Mouse (Mus musculus): ENCODE data around the gene Fam198a. TPM values are rescaled to one million over a fixed set of nuclear protein-coding genes. Genes with fewer than 3 reads are reported as not detected.
A peak's percentile ranks its signal among the peaks of the same experiment; 100 is the strongest.

Gene Fam198a
- 2.0 and 2.8 TPM in 2 replicates for polyA plus RNA-seq (2015; fragmentation: Nextera tagmentation; extraction: Ambion mirVana)

GRCm38 (mm10) chr9:121950418-121951113 lies at the start of gene Fam198a:
TSS of gene Fam198a (plus strand) at chr9:121950988.
- peak within 1 kb of the TSS; percentile 62 for H3K27ac ChIP-seq (ENCODE audit: low read length)
- H3K9ac ChIP-seq (replicated peaks; ENCODE audit: low read length), result peak within 1 kb of the TSS; percentile 60
- H3K4me1 ChIP-seq (ENCODE audit: insufficient read depth, low read length), result peaks cover 12% of the 10 kb centered on the region
- peak; percentile 93 for ATAC-seq (ENCODE audit: low FRiP score, low TSS enrichment)
- H3K36me3 ChIP-seq (ENCODE audit: insufficient read depth, low read length), result no peaks in the 10 kb centered on the region
- WGBS, result 7% methylated on average over 14 of the region's 14 CpGs
- peak within 1 kb of the TSS; percentile 55 for H3K4me2 ChIP-seq (replicated peaks; ENCODE audit: low read depth, low read length)
- H3K4me3 ChIP-seq (ENCODE audit: low read length), result peak within 1 kb of the TSS; percentile 31
- no peaks in the 10 kb centered on the region for H3K9me3 ChIP-seq (ENCODE audit: low read length)
- H3K27me3 ChIP-seq (ENCODE audit: insufficient read depth, low read length), result no peaks in the 10 kb centered on the region

- no peak overlapping the region for H3K27ac ChIP-seq (ENCODE audit: low read length)
- 64% methylated on average over 5 of the region's 5 CpGs for WGBS
- H3K9me3 ChIP-seq (ENCODE audit: low read length), result no peaks in the 10 kb centered on the region
Measured at GRCm38 (mm10) chr9:121901710-121902700, 48.8 kb upstream of the Fam198a start.

DNA sequence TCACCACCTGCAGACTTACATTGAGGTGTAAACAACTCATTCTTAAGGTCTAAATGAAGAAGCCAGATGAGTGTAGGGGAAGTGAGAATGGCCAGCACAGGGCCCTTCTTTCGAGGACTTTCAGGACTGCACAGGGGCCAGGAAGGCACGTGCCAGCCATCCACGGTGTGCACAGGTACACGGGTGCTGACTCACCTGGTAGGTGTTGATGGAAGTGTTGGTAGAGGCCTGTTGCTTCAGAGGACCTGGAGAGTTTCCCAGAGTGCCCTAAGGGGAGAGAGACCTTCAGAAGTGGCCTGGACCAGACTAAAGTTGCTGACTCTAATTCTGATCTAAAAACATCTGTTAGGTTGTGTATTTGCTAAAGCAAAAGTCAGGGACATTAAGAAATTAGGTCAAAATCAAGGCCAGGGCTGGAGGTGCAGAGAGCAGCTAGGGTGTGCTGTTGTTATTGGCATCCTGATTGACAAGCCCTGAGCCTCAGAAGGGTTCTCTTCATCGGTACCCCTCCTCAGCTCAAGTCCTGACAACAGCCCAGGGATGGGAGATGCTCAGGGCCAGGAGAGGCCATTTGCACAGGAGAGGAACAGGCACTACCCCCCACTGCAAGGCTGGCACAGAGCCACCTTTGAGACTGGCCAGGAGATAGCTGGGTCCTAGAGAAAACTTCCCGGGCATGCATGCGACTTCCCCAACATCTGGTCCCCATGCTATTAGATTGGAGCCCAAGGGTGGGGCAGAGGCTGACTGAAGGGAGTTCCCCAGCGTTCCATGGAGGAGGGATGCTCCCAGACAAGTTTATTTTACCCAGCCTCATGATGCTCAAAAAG lies 47.1 kb upstream of the Fam198a start:
- no peaks in the 10 kb centered on the region for H3K27me3 ChIP-seq (ENCODE audit: insufficient read depth, low read length)
- no peak overlapping the region for H3K9ac ChIP-seq (replicated peaks; ENCODE audit: low read length)
- no peak overlapping the region for H3K4me3 ChIP-seq (ENCODE audit: low read length)
- no peaks in the 10 kb centered on the region for H3K36me3 ChIP-seq (ENCODE audit: insufficient read depth, low read length)
- ATAC-seq (ENCODE audit: low FRiP score, low TSS enrichment), result no peak
- peaks cover 3% of the 10 kb centered on the region for H3K4me1 ChIP-seq (ENCODE audit: insufficient read depth, low read length)
- no peak overlapping the region for H3K4me2 ChIP-seq (replicated peaks; ENCODE audit: low read depth, low read length)
- H3K27ac ChIP-seq (ENCODE audit: low read length), result no peak overlapping the region
- no peaks in the 10 kb centered on the region for H3K9me3 ChIP-seq (ENCODE audit: low read length)
- 81% methylated on average over 8 of the region's 8 CpGs for WGBS

More at GRCm38 (mm10) chr9:121901710-121902700, 48.8 kb upstream of the Fam198a start:
- H3K9ac ChIP-seq (replicated peaks; ENCODE audit: low read length), result no peak overlapping the region
- H3K4me3 ChIP-seq (ENCODE audit: low read length), result no peak overlapping the region
- no peak for ATAC-seq (ENCODE audit: low FRiP score, low TSS enrichment)
- no peak overlapping the region for H3K4me2 ChIP-seq (replicated peaks; ENCODE audit: low read depth, low read length)
- no peaks in the 10 kb centered on the region for H3K27me3 ChIP-seq (ENCODE audit: insufficient read depth, low read length)
- no peaks in the 10 kb centered on the region for H3K36me3 ChIP-seq (ENCODE audit: insufficient read depth, low read length)
- peaks cover 3% of the 10 kb centered on the region for H3K4me1 ChIP-seq (ENCODE audit: insufficient read depth, low read length)

GRCm38 (mm10) chr9:121904319-121904718 lies 46.5 kb upstream of the Fam198a start:
- H3K27me3 ChIP-seq (ENCODE audit: insufficient read depth, low read length), result no peaks in the 10 kb centered on the region
- H3K4me3 ChIP-seq (ENCODE audit: low read length), result no peak overlapping the region
- no peak overlapping the region for H3K4me2 ChIP-seq (replicated peaks; ENCODE audit: low read depth, low read length)
- no peak for ATAC-seq (ENCODE audit: low FRiP score, low TSS enrichment)
- 78% methylated on average over 4 of the region's 4 CpGs for WGBS
- H3K36me3 ChIP-seq (ENCODE audit: insufficient read depth, low read length), result no peaks in the 10 kb centered on the region
- no peak overlapping the region for H3K27ac ChIP-seq (ENCODE audit: low read length)
- H3K9me3 ChIP-seq (ENCODE audit: low read length), result no peaks in the 10 kb centered on the region
- peaks cover 3% of the 10 kb centered on the region for H3K4me1 ChIP-seq (ENCODE audit: insufficient read depth, low read length)
- H3K9ac ChIP-seq (replicated peaks; ENCODE audit: low read length), result no peak overlapping the region

- no peak overlapping the region for H3K4me2 ChIP-seq (replicated peaks; ENCODE audit: low read depth, low read length)
- no peaks in the 10 kb centered on the region for H3K36me3 ChIP-seq (ENCODE audit: insufficient read depth, low read length)
- peaks cover 3% of the 10 kb centered on the region for H3K4me1 ChIP-seq (ENCODE audit: insufficient read depth, low read length)
- no peak overlapping the region for H3K4me3 ChIP-seq (ENCODE audit: low read length)
- H3K27me3 ChIP-seq (ENCODE audit: insufficient read depth, low read length), result no peaks in the 10 kb centered on the region
- WGBS, result 90% methylated on average over 7 of the region's 7 CpGs
- H3K27ac ChIP-seq (ENCODE audit: low read length), result no peak overlapping the region
- H3K9ac ChIP-seq (replicated peaks; ENCODE audit: low read length), result no peak overlapping the region
- ATAC-seq (ENCODE audit: low FRiP score, low TSS enrichment), result no peak
- H3K9me3 ChIP-seq (ENCODE audit: low read length), result no peaks in the 10 kb centered on the region
Measured at GRCm38 (mm10) chr9:121904946-121905345, 45.8 kb upstream of the Fam198a start.

DNA sequence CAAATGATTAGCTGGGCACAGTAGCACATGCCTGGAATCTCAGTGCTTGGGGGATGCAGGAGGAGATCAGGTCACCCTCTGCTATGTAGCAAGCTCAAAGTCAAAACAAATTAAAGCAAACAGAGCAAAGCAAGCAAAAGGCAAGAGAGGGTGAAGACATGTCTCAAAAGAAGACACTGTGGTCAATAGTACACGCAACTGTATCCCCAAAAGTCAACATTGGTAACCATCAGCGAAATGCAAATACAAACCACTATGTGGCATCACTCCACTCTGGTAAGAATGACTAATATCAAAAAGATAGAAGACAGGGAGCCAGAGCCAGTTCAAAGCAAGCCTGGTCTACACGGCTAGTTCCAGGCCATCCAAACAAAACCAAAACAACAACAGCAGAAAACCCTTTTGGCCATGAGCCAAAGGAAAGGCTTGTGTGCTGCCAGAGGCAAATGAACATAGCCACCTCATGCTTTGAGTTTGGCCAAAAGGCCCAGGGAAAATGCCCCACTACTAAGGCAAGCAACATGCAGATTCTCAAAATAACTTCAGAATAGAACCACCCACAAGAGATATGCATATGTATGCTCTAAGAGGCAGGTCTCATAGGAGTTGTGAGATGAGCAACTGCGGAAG lies 45.1 kb upstream of the Fam198a start:
- Histone ChIP-seq H3K9ac (replicated peaks; ENCODE audit: low read length) (no peak overlapping the region), H3K9me3 (ENCODE audit: low read length) (no peaks in the 10 kb centered on the region), H3K4me1 (ENCODE audit: insufficient read depth, low read length) (peaks cover 3% of the 10 kb centered on the region), H3K27me3 (ENCODE audit: insufficient read depth, low read length) (no peaks in the 10 kb centered on the region), H3K4me3 (ENCODE audit: low read length) (no peak overlapping the region), H3K4me2 (replicated peaks; ENCODE audit: low read depth, low read length) (no peak overlapping the region), H3K36me3 (ENCODE audit: insufficient read depth, low read length) (no peaks in the 10 kb centered on the region), H3K27ac (ENCODE audit: low read length) (no peak overlapping the region)
- WGBS, result 88% methylated on average over 4 of the region's 4 CpGs
- ATAC-seq (ENCODE audit: low FRiP score, low TSS enrichment), result no peak

DNA sequence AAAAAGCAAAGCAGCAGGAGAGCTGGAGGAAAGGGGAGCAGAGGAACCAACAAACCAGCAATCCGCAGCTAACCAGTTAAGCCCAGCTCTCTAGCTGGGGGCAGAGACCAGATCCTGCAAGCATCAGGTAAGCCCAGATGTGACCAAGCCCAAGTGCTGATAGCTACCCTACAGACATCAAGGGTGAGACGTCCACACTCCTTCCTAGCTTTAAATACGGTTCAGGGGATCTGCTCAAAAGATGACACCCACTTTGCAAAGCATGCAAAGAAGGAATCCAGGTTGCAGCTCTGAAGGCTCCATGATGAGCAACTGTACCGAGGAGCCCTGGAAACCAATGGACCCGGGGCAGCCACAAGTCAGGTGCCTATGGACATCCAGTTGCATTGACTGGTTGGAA lies 44.3 kb upstream of the Fam198a start:
- Histone ChIP-seq H3K36me3 (ENCODE audit: insufficient read depth, low read length) (no peaks in the 10 kb centered on the region), H3K27ac (ENCODE audit: low read length) (no peak overlapping the region), H3K4me1 (ENCODE audit: insufficient read depth, low read length) (peaks cover 3% of the 10 kb centered on the region; the same call in 1 of the 2 replicates), H3K4me2 (replicated peaks; ENCODE audit: low read depth, low read length) (no peak overlapping the region), H3K9ac (replicated peaks; ENCODE audit: low read length) (no peak overlapping the region), H3K4me3 (ENCODE audit: low read length) (no peak overlapping the region), H3K27me3 (ENCODE audit: insufficient read depth, low read length) (no peaks in the 10 kb centered on the region), H3K9me3 (ENCODE audit: low read length) (no peaks in the 10 kb centered on the region)
- WGBS, result 87% methylated on average over 5 of the region's 5 CpGs
- ATAC-seq (ENCODE audit: low FRiP score, low TSS enrichment), result no peak

DNA sequence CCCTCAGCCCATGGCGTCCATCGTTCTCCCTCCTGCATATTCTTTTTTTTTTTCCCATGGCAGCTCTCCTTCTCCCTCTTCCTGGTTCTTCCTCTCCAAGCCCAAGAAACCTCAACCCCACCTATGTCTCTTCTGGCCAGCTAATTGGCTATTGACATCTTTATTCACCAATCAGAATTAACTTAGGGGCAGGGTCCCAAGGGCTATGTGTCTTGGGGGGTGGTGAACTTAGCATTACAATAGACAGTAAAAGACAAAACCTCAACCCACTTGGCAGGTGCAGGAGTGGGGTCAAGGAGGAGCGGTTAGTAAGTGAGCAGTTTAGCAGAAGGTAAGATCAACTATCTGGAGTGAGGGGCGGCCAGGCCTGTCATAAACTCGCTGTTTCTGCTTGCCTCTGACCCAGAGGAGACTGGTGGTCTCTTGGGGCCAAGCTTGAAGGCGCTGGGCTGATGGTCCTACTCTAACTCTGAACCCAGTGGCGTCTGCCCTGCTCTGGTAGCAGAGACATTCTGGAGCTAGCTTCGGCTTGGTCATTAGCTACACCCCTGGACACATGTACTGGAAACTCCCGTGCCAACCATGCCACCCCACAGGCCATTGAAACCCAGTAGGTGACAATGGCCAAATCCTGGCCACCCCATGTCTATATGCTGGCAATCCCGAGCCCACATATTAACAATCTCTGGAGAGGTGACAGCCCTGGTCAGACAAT lies 43.3 kb upstream of the Fam198a start:
- ATAC-seq (ENCODE audit: low FRiP score, low TSS enrichment), result no peak
- Histone ChIP-seq H3K4me1 (ENCODE audit: insufficient read depth, low read length) (no peaks in the 10 kb centered on the region), H3K27me3 (ENCODE audit: insufficient read depth, low read length) (no peaks in the 10 kb centered on the region), H3K4me2 (replicated peaks; ENCODE audit: low read depth, low read length) (no peak overlapping the region), H3K36me3 (ENCODE audit: insufficient read depth, low read length) (no peaks in the 10 kb centered on the region), H3K9me3 (ENCODE audit: low read length) (no peaks in the 10 kb centered on the region), H3K27ac (ENCODE audit: low read length) (no peak overlapping the region), H3K9ac (replicated peaks; ENCODE audit: low read length) (no peak overlapping the region), H3K4me3 (ENCODE audit: low read length) (no peak overlapping the region)
- WGBS, result 66% methylated on average over 10 of the region's 10 CpGs
